Mouse (Mus musculus) stomach, postnatal 0 days (tissue): ENCODE data around the gene Ppp1r36.

Experiments used
- CTCF ChIP-seq: IDR thresholded peaks from 2 replicates; pipeline ENCODE4 v1.5.1; 2016; ENCODE audit warnings: antibody characterized with exemption, low read depth, mild to moderate bottlenecking, moderate library complexity
- EP300 ChIP-seq: optimal IDR thresholded peaks from 2 replicates; pipeline ENCODE3; 2016; ENCODE audit warnings: antibody characterized with exemption

- TF ChIP-seq CTCF = no peak
- no peak for TF ChIP-seq EP300
Measured at GRCm38 (mm10) chr12:76430879-76431406, 13.6 kb downstream of the Ppp1r36 start.
